Mouse (Mus musculus): ENCODE results near the gene Pik3r1. TPM values are rescaled to one million over a fixed set of nuclear protein-coding genes. Genes with fewer than 3 reads are reported as not detected.

Pik3r1 gene
- polyA plus RNA-seq, 1 experiment from 2014 or later = 18.5 TPM

GRCm38 (mm10) chr13:101757801-101758422 lies 10.1 kb downstream of the Pik3r1 start:
- no peak for DNase-seq
- no peaks in the 10 kb centered on the region for H3K9me3 ChIP-seq (ENCODE audit: low read length)
- no peaks in the 10 kb centered on the region for H3K27me3 ChIP-seq (ENCODE audit: insufficient read depth, low read length)
- no peak overlapping the region; the same call in 1 of the 2 replicates for H3K27ac ChIP-seq (ENCODE audit: low read depth)
- 64% methylated on average over 22 of the region's 22 CpGs for WGBS (ENCODE audit: insufficient replicate concordance)
- H3K36me3 ChIP-seq (replicated peaks; ENCODE audit: insufficient read depth, low read length) = peaks cover 23% of the 10 kb centered on the region
- no peak overlapping the region for H3K4me3 ChIP-seq (ENCODE audit: low read depth, low read length)
- no peak overlapping the region for H3K9ac ChIP-seq (replicated peaks)
- TF ChIP-seq EP300 (IDR thresholded peaks at IDR 0.05; ENCODE audit: low read depth) (no peak), CTCF (IDR thresholded peaks at IDR 0.05; ENCODE audit: low read depth) (no peak)
- ATAC-seq = 0 out of 2 replicates have a peak, but pooled peaks have one; percentile 12
- no peak overlapping the region; the same call in 1 of the 2 replicates for H3K4me2 ChIP-seq (ENCODE audit: low read depth, low read length)
- peaks cover 53% of the 10 kb centered on the region for H3K4me1 ChIP-seq (ENCODE audit: insufficient read depth)

- H3K4me2 ChIP-seq (ENCODE audit: low read depth, low read length) = no peak overlapping the region
- no peaks in the 10 kb centered on the region for H3K27me3 ChIP-seq (ENCODE audit: insufficient read depth, low read length)
- H3K4me1 ChIP-seq (ENCODE audit: insufficient read depth) = peaks cover 40% of the 10 kb centered on the region
- no peaks in the 10 kb centered on the region for H3K9me3 ChIP-seq (ENCODE audit: low read length)
- no peak overlapping the region for H3K9ac ChIP-seq (replicated peaks)
- DNase-seq (no peak), ATAC-seq (no peak)
- H3K36me3 ChIP-seq (replicated peaks; ENCODE audit: insufficient read depth, low read length) = peaks cover 32% of the 10 kb centered on the region
- WGBS (ENCODE audit: insufficient replicate concordance) = 83% methylated on average over 2 of the region's 2 CpGs
- TF ChIP-seq EP300 (IDR thresholded peaks at IDR 0.05; ENCODE audit: low read depth) = no peak
- no peak for TF ChIP-seq CTCF (IDR thresholded peaks at IDR 0.05; ENCODE audit: low read depth)
- no peak overlapping the region for H3K4me3 ChIP-seq (ENCODE audit: low read depth, low read length)
- no peak overlapping the region for H3K27ac ChIP-seq (ENCODE audit: low read depth)
Observed at GRCm38 (mm10) chr13:101755228-101755627, 12.8 kb downstream of the Pik3r1 start.

GRCm38 (mm10) chr13:101753639-101754038 lies 14.4 kb downstream of the Pik3r1 start:
- no peak for DNase-seq
- Histone ChIP-seq H3K27me3 (ENCODE audit: insufficient read depth, low read length) (no peaks in the 10 kb centered on the region), H3K4me2 (ENCODE audit: low read depth, low read length) (no peak overlapping the region), H3K27ac (ENCODE audit: low read depth) (no peak overlapping the region), H3K9me3 (ENCODE audit: low read length) (no peaks in the 10 kb centered on the region), H3K9ac (replicated peaks) (no peak overlapping the region), H3K4me1 (ENCODE audit: insufficient read depth) (peaks cover 28% of the 10 kb centered on the region), H3K36me3 (replicated peaks; ENCODE audit: insufficient read depth, low read length) (peaks cover 32% of the 10 kb centered on the region), H3K4me3 (ENCODE audit: low read depth, low read length) (no peak overlapping the region)
- 62% methylated on average over 6 of the region's 6 CpGs for WGBS (ENCODE audit: insufficient replicate concordance)
- ATAC-seq = peak; percentile 73
- TF ChIP-seq EP300 (IDR thresholded peaks at IDR 0.05; ENCODE audit: low read depth) = no peak
- no peak for TF ChIP-seq CTCF (IDR thresholded peaks at IDR 0.05; ENCODE audit: low read depth)

- H3K27ac ChIP-seq (ENCODE audit: low read depth) = no peak overlapping the region
- H3K9me3 ChIP-seq (ENCODE audit: low read length) = no peaks in the 10 kb centered on the region
- H3K4me1 ChIP-seq (ENCODE audit: insufficient read depth) = peaks cover 18% of the 10 kb centered on the region
- peaks cover 25% of the 10 kb centered on the region for H3K36me3 ChIP-seq (replicated peaks; ENCODE audit: insufficient read depth, low read length)
- H3K27me3 ChIP-seq (ENCODE audit: insufficient read depth, low read length) = no peaks in the 10 kb centered on the region
- H3K4me2 ChIP-seq (ENCODE audit: low read depth, low read length) = no peak overlapping the region
- no peak overlapping the region for H3K9ac ChIP-seq (replicated peaks)
- TF ChIP-seq CTCF (IDR thresholded peaks at IDR 0.05; ENCODE audit: low read depth) (no peak), EP300 (IDR thresholded peaks at IDR 0.05; ENCODE audit: low read depth) (no peak)
- no peak for DNase-seq
- ATAC-seq = no peak
- no peak overlapping the region for H3K4me3 ChIP-seq (ENCODE audit: low read depth, low read length)
- WGBS (ENCODE audit: insufficient replicate concordance) = 67% methylated on average over 4 of the region's 4 CpGs
Observed at GRCm38 (mm10) chr13:101751816-101752215, 16.2 kb downstream of the Pik3r1 start.

- no peak for DNase-seq
- H3K9ac ChIP-seq (replicated peaks) = no peak overlapping the region
- 0 out of 2 replicates have a peak overlapping the region, but pooled peaks have one; percentile 1 for H3K27ac ChIP-seq (ENCODE audit: low read depth)
- H3K36me3 ChIP-seq (replicated peaks; ENCODE audit: insufficient read depth, low read length) = no peaks in the 10 kb centered on the region; the same call in 1 of the 2 replicates
- TF ChIP-seq EP300 (IDR thresholded peaks at IDR 0.05; ENCODE audit: low read depth) (no peak), CTCF (IDR thresholded peaks at IDR 0.05; ENCODE audit: low read depth) (no peak)
- H3K27me3 ChIP-seq (ENCODE audit: insufficient read depth, low read length) = no peaks in the 10 kb centered on the region
- no peak overlapping the region for H3K4me2 ChIP-seq (ENCODE audit: low read depth, low read length)
- H3K4me1 ChIP-seq (ENCODE audit: insufficient read depth) = peaks cover 32% of the 10 kb centered on the region
- WGBS (ENCODE audit: insufficient replicate concordance) = 62% methylated on average over 8 of the region's 8 CpGs
- H3K4me3 ChIP-seq (ENCODE audit: low read depth, low read length) = no peak overlapping the region
- H3K9me3 ChIP-seq (ENCODE audit: low read length) = no peaks in the 10 kb centered on the region
- ATAC-seq = no peak
Observed at GRCm38 (mm10) chr13:101746012-101746595, 21.9 kb downstream of the Pik3r1 start.

GRCm38 (mm10) chr13:101744943-101745342 lies 23.1 kb downstream of the Pik3r1 start:
- H3K4me3 ChIP-seq (ENCODE audit: low read depth, low read length) = no peak overlapping the region
- no peak overlapping the region for H3K4me2 ChIP-seq (ENCODE audit: low read depth, low read length)
- DNase-seq (no peak), ATAC-seq (no peak)
- H3K9me3 ChIP-seq (ENCODE audit: low read length) = no peaks in the 10 kb centered on the region
- H3K4me1 ChIP-seq (ENCODE audit: insufficient read depth) = peaks cover 29% of the 10 kb centered on the region
- WGBS (ENCODE audit: insufficient replicate concordance) = 61% methylated on average over 5 of the region's 5 CpGs
- H3K27ac ChIP-seq (ENCODE audit: low read depth) = no peak overlapping the region
- H3K36me3 ChIP-seq (replicated peaks; ENCODE audit: insufficient read depth, low read length) = no peaks in the 10 kb centered on the region; the same call in 1 of the 2 replicates
- no peaks in the 10 kb centered on the region for H3K27me3 ChIP-seq (ENCODE audit: insufficient read depth, low read length)
- no peak overlapping the region for H3K9ac ChIP-seq (replicated peaks)
- TF ChIP-seq EP300 (IDR thresholded peaks at IDR 0.05; ENCODE audit: low read depth) = no peak
- TF ChIP-seq CTCF (IDR thresholded peaks at IDR 0.05; ENCODE audit: low read depth) = no peak

Data from liver, postnatal 0 days (tissue).